Mouse (Mus musculus): Measurements from ENCODE around the gene Samd4b. TPM values are rescaled to one million over a fixed set of nuclear protein-coding genes. Genes with fewer than 3 reads are reported as not detected.
"Not testable (repeated sequence)": the region's sequence is repeated elsewhere in the genome, so short reads cannot be mapped to it uniquely, and the experiment has no call there.

Samd4b gene
- total RNA-seq, 4 experiments from 2014 or later, result 8.9 to 11.9 (median 10.1) TPM

- DNase-seq (ENCODE audit: low spot score in 2 of 2), result no peak
These were observed 185.1 kb downstream of the Samd4b start for GRCm38 (mm10) chr7:28412826-28413225.

- peak; percentile 63 to 69 for DNase-seq (ENCODE audit: low spot score in 2 of 2)
These were observed 187.0 kb downstream of the Samd4b start for GRCm38 (mm10) chr7:28410841-28411475.

GRCm38 (mm10) chr7:28401942-28402341 is 196.0 kb downstream of the Samd4b start:
- DNase-seq (ENCODE audit: low spot score in 2 of 2), result no peak

- no peak for DNase-seq (ENCODE audit: low spot score in 2 of 2)
These were observed 196.9 kb downstream of the Samd4b start for GRCm38 (mm10) chr7:28401030-28401429.

GRCm38 (mm10) chr7:28398696-28399340 is 199.1 kb downstream of the Samd4b start:
- DNase-seq (ENCODE audit: low spot score in 2 of 2), result no peak

- DNase-seq (ENCODE audit: low spot score in 2 of 2), result no peak
These were observed 199.9 kb downstream of the Samd4b start for GRCm38 (mm10) chr7:28398000-28398399.

GRCm38 (mm10) chr7:28395425-28395824 is 202.5 kb downstream of the Samd4b start:
- DNase-seq (ENCODE audit: low spot score in 2 of 2), result no peak

- no peak for DNase-seq (ENCODE audit: low spot score in 2 of 2)
These were observed 204.5 kb downstream of the Samd4b start for GRCm38 (mm10) chr7:28393272-28393951.

GRCm38 (mm10) chr7:28392429-28393271 is 205.3 kb downstream of the Samd4b start, which contains the start of the genes Med29 and Paf1:
Gene Med29, minus strand, starts transcription at chr7:28392708.
Gene Paf1, plus strand, starts transcription at chr7:28392951.
- peak; percentile 96 to 97 for DNase-seq (ENCODE audit: low spot score in 2 of 2)

GRCm38 (mm10) chr7:28390331-28390730 is 207.6 kb downstream of the Samd4b start:
- DNase-seq (ENCODE audit: low spot score in 2 of 2), result no peak

GRCm38 (mm10) chr7:28387384-28387783 is 210.6 kb downstream of the Samd4b start:
- not testable (repeated sequence) for DNase-seq (ENCODE audit: low spot score in 2 of 2)

GRCm38 (mm10) chr7:28386877-28387276 is 211.1 kb downstream of the Samd4b start:
- not testable (repeated sequence) for DNase-seq (ENCODE audit: low spot score in 2 of 2)

GRCm38 (mm10) chr7:28386462-28386861 is 211.5 kb downstream of the Samd4b start:
- peak; percentile 76 to 81 for DNase-seq (ENCODE audit: low spot score in 2 of 2)

- DNase-seq (ENCODE audit: low spot score in 2 of 2), result no peak
These were observed 211.9 kb downstream of the Samd4b start for GRCm38 (mm10) chr7:28386007-28386406.

- no peak for DNase-seq (ENCODE audit: low spot score in 2 of 2)
These were observed 212.7 kb downstream of the Samd4b start for GRCm38 (mm10) chr7:28385196-28385595.

GRCm38 (mm10) chr7:28384162-28384561 is 213.8 kb downstream of the Samd4b start:
- DNase-seq (ENCODE audit: low spot score in 2 of 2), result no peak

GRCm38 (mm10) chr7:28383606-28384005 is 214.3 kb downstream of the Samd4b start:
- DNase-seq (ENCODE audit: low spot score in 2 of 2), result no peak

- DNase-seq (ENCODE audit: low spot score in 2 of 2), result no peak
These were observed 215.0 kb downstream of the Samd4b start for GRCm38 (mm10) chr7:28382981-28383396.

GRCm38 (mm10) chr7:28382347-28382951 is 215.5 kb downstream of the Samd4b start:
- DNase-seq (ENCODE audit: low spot score in 2 of 2), result no peak

- DNase-seq (ENCODE audit: low spot score in 2 of 2), result peak; percentile 80
These were observed 216.0 kb downstream of the Samd4b start for GRCm38 (mm10) chr7:28381938-28382337.
